Mouse (Mus musculus) left cerebral cortex, postnatal 14 days (tissue): Measurements from ENCODE around the gene Nckap5. TPM values are rescaled to one million over a fixed set of nuclear protein-coding genes. Genes with fewer than 3 reads are reported as not detected.
A peak's percentile ranks its signal among the peaks of the same experiment; 100 is the strongest.

Experiments used
- DNase-seq, 2 experiments: peaks; one replicate each; pipeline ENCODE4 v3.0.0; 2021 to 2022; ENCODE audit warnings: low spot score in 2 of 2, mixed read lengths in 1 of 2
- intact Hi-C: fragments of 180-260 bp; cut with DNase I; formaldehyde crosslinking; loops from one replicate; pipeline ENCODE4 v1.15.1; 2025
- total RNA-seq, 2 experiments: library from RNA; stranded (reverse); gene quantifications; 2 replicates each; pipeline ENCODE4 v1.2.3; 2021

Nckap5 gene
- total RNA-seq, 2 experiments from 2014 or later: 6.6 to 8.0 TPM

- DNase-seq: no peak
Observed at GRCm38 (mm10) chr1:126658731-126659130, 171.9 kb downstream of the Nckap5 start.

GRCm38 (mm10) chr1:126656246-126656645 lies 174.4 kb downstream of the Nckap5 start:
- peak; percentile 67 to 90 for DNase-seq
- intact Hi-C loops: no loop called here

More at GRCm38 (mm10) chr1:126658731-126659130, 171.9 kb downstream of the Nckap5 start:
- intact Hi-C loops: no loop called here

GRCm38 (mm10) chr1:126652085-126652484 lies 178.5 kb downstream of the Nckap5 start:
- intact Hi-C loops: no loop called here
- no peak for DNase-seq

GRCm38 (mm10) chr1:126650806-126651205 lies 179.8 kb downstream of the Nckap5 start:
- intact Hi-C loops: no loop called here

GRCm38 (mm10) chr1:126642751-126643150 lies 187.8 kb downstream of the Nckap5 start:
- no peak for DNase-seq
- intact Hi-C loops: no loop called here

More at GRCm38 (mm10) chr1:126650806-126651205, 179.8 kb downstream of the Nckap5 start:
- DNase-seq: no peak

GRCm38 (mm10) chr1:126639463-126639862 lies 191.1 kb downstream of the Nckap5 start:
- intact Hi-C loops: no loop called here
- no peak for DNase-seq

- intact Hi-C loops: no loop called here
- DNase-seq: no peak
Observed at GRCm38 (mm10) chr1:126637515-126637914, 193.1 kb downstream of the Nckap5 start.

GRCm38 (mm10) chr1:126626206-126626605 lies 204.4 kb downstream of the Nckap5 start:
- intact Hi-C loops: no loop called here

GRCm38 (mm10) chr1:126622036-126622435 lies 208.6 kb downstream of the Nckap5 start:
- intact Hi-C loops: no loop called here
- no peak for DNase-seq

More at GRCm38 (mm10) chr1:126626206-126626605, 204.4 kb downstream of the Nckap5 start:
- DNase-seq: no peak

- intact Hi-C loops: no loop called here
- no peak for DNase-seq
Observed at GRCm38 (mm10) chr1:126617464-126618041, 213.0 kb downstream of the Nckap5 start.

- intact Hi-C loops: no loop called here
- DNase-seq: no peak
Observed at GRCm38 (mm10) chr1:126616964-126617363, 213.6 kb downstream of the Nckap5 start.

- DNase-seq: no peak
- intact Hi-C loops: no loop called here
Observed at GRCm38 (mm10) chr1:126612916-126613315, 217.7 kb downstream of the Nckap5 start.

GRCm38 (mm10) chr1:126608586-126608985 lies 222.0 kb downstream of the Nckap5 start:
- no peak for DNase-seq
- intact Hi-C loops: no loop called here

- intact Hi-C loops: no loop called here
- no peak for DNase-seq
Observed at GRCm38 (mm10) chr1:126606189-126607080, 224.2 kb downstream of the Nckap5 start.

GRCm38 (mm10) chr1:126604551-126604950 lies 226.0 kb downstream of the Nckap5 start:
- no peak for DNase-seq

GRCm38 (mm10) chr1:126603771-126604515 lies 226.7 kb downstream of the Nckap5 start:
- intact Hi-C loops: no loop called here
- DNase-seq: no peak

More at GRCm38 (mm10) chr1:126604551-126604950, 226.0 kb downstream of the Nckap5 start:
- intact Hi-C loops: no loop called here

GRCm38 (mm10) chr1:126600596-126600995 lies 230.0 kb downstream of the Nckap5 start:
- intact Hi-C loops: no loop called here
- no peak for DNase-seq

GRCm38 (mm10) chr1:126597376-126597775 lies 233.2 kb downstream of the Nckap5 start:
- peak in 1 of 2 experiments; percentile 2 for DNase-seq
- intact Hi-C loops: no loop called here

- intact Hi-C loops: no loop called here
Observed at GRCm38 (mm10) chr1:126594796-126595195, 235.8 kb downstream of the Nckap5 start.

More at GRCm38 (mm10) chr1:126594796-126595195, 235.8 kb downstream of the Nckap5 start:
- DNase-seq: no peak
